Mouse (Mus musculus): ENCODE measurements around the gene Fndc1.

DNA sequence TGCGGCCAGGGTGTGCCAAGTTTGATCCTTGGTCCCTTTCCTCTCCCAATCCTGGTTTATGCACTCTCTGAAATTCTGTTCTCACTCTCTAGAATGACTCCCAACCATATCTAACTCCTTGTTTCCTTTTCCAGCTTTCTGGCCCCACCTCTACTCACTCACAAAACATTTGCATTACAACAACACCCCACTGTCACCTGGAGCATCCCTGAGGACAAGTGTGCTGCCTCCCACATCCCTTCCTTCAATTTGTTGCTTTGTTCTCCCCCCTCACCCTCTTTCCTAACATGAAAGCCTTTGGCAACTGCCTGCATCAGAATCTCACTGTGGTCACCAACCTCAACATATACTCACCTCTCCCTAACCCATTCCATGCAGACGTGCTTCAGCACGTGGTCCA lies 27.2 kb downstream of the Fndc1 start:
- TF ChIP-seq POLR2A (IDR thresholded peaks at IDR 0.05; ENCODE audit: control insufficient read depth, extremely low read depth, insufficient read depth, low read length, poor library complexity), result no peak
- TF ChIP-seq CTCF (IDR thresholded peaks at IDR 0.05; ENCODE audit: borderline replicate concordance, control insufficient read depth, extremely low read depth, insufficient read depth, low read length, poor library complexity), result no peak
